Mouse (Mus musculus): ENCODE measurements at regions not wholly inside any gene's neighbourhood (a gene's known extent, or its start where the extent isn't known, plus 50 kb on each side); places are given as distances from the start of the nearest gene placed in this dataset.

- Histone ChIP-seq H3K4me3 (no peak overlapping the region), H3K4me1 (no peaks in the 10 kb centered on the region), H3K36me3 (no peaks in the 10 kb centered on the region), H3K9me3 (no peaks in the 10 kb centered on the region), H3K9ac (no peak overlapping the region), H3K27me3 (no peaks in the 10 kb centered on the region), H3K27ac (no peak overlapping the region), H3K4me2 (no peak overlapping the region)
- WGBS, result 82% methylated on average over 3 of the region's 3 CpGs
- peak; percentile 20; the same call in 1 of the 2 replicates for ATAC-seq (ENCODE audit: insufficient number of reproducible peaks, insufficient read depth, low FRiP score, low TSS enrichment, low read depth)
These were observed 61.3 kb upstream of the Gm3839 start for GRCm38 (mm10) chr14:11417857-11418256.

- Histone ChIP-seq H3K4me2 (no peak overlapping the region), H3K4me1 (no peaks in the 10 kb centered on the region), H3K27ac (no peak overlapping the region), H3K27me3 (no peaks in the 10 kb centered on the region), H3K4me3 (no peak overlapping the region), H3K9me3 (0 out of 2 replicates have a peak, but pooled peaks cover 5% of the 10 kb centered on the region), H3K9ac (no peak overlapping the region), H3K36me3 (no peaks in the 10 kb centered on the region)
- 60% methylated on average over 1 of the region's 1 CpGs for WGBS
- no peak for ATAC-seq (ENCODE audit: insufficient number of reproducible peaks, insufficient read depth, low FRiP score, low TSS enrichment, low read depth)
These were observed 65.8 kb upstream of the Gm3839 start for GRCm38 (mm10) chr14:11422306-11422705.

GRCm38 (mm10) chr14:11428256-11429240 lies 72.0 kb upstream of the Gm3839 start:
- H3K4me2 ChIP-seq, result no peak overlapping the region
- no peaks in the 10 kb centered on the region for H3K36me3 ChIP-seq
- H3K4me3 ChIP-seq, result no peak overlapping the region
- 81% methylated on average over 16 of the region's 16 CpGs for WGBS
- 0 out of 2 replicates have a peak, but pooled peaks cover 5% of the 10 kb centered on the region for H3K9me3 ChIP-seq
- H3K4me1 ChIP-seq, result no peaks in the 10 kb centered on the region
- no peak overlapping the region for H3K27ac ChIP-seq
- no peaks in the 10 kb centered on the region for H3K27me3 ChIP-seq
- no peak overlapping the region for H3K9ac ChIP-seq
- ATAC-seq (ENCODE audit: insufficient number of reproducible peaks, insufficient read depth, low FRiP score, low TSS enrichment, low read depth), result no peak

GRCm38 (mm10) chr14:11435166-11435784 lies 78.7 kb upstream of the Gm3839 start:
- peaks cover 17% of the 10 kb centered on the region for H3K4me1 ChIP-seq
- H3K9me3 ChIP-seq, result no peaks in the 10 kb centered on the region
- H3K4me3 ChIP-seq, result no peak overlapping the region
- H3K4me2 ChIP-seq, result no peak overlapping the region
- ATAC-seq (ENCODE audit: insufficient number of reproducible peaks, insufficient read depth, low FRiP score, low TSS enrichment, low read depth), result no peak
- H3K36me3 ChIP-seq, result no peaks in the 10 kb centered on the region
- 45% methylated on average over 7 of the region's 7 CpGs for WGBS
- H3K9ac ChIP-seq, result no peak overlapping the region
- no peak overlapping the region for H3K27ac ChIP-seq
- no peaks in the 10 kb centered on the region for H3K27me3 ChIP-seq

- WGBS, result 76% methylated on average over 2 of the region's 2 CpGs
- Histone ChIP-seq H3K4me1 (peaks cover 17% of the 10 kb centered on the region), H3K9ac (no peak overlapping the region), H3K27me3 (no peaks in the 10 kb centered on the region), H3K4me2 (no peak overlapping the region), H3K27ac (no peak overlapping the region), H3K36me3 (no peaks in the 10 kb centered on the region), H3K9me3 (no peaks in the 10 kb centered on the region), H3K4me3 (no peak overlapping the region)
- no peak for ATAC-seq (ENCODE audit: insufficient number of reproducible peaks, insufficient read depth, low FRiP score, low TSS enrichment, low read depth)
These were observed 82.1 kb upstream of the Gm3839 start for GRCm38 (mm10) chr14:11438611-11439010.

GRCm38 (mm10) chr14:11440176-11440575 lies 83.7 kb upstream of the Gm3839 start:
- Histone ChIP-seq H3K27ac (no peak overlapping the region), H3K27me3 (no peaks in the 10 kb centered on the region), H3K4me3 (no peak overlapping the region), H3K36me3 (no peaks in the 10 kb centered on the region), H3K9ac (no peak overlapping the region), H3K4me1 (peaks cover 7% of the 10 kb centered on the region), H3K9me3 (no peaks in the 10 kb centered on the region), H3K4me2 (no peak overlapping the region)
- 53% methylated on average over 2 of the region's 2 CpGs for WGBS
- ATAC-seq (ENCODE audit: insufficient number of reproducible peaks, insufficient read depth, low FRiP score, low TSS enrichment, low read depth), result no peak

GRCm38 (mm10) chr14:11449958-11450357 lies 93.4 kb upstream of the Gm3839 start:
- H3K4me3 ChIP-seq, result no peak overlapping the region
- no peak overlapping the region for H3K27ac ChIP-seq
- H3K36me3 ChIP-seq, result no peaks in the 10 kb centered on the region
- 0 out of 2 replicates have a peak, but pooled peaks cover 6% of the 10 kb centered on the region for H3K9me3 ChIP-seq
- H3K4me1 ChIP-seq, result no peaks in the 10 kb centered on the region
- H3K9ac ChIP-seq, result no peak overlapping the region
- H3K4me2 ChIP-seq, result no peak overlapping the region
- H3K27me3 ChIP-seq, result no peaks in the 10 kb centered on the region
- WGBS, result 82% methylated on average over 2 of the region's 2 CpGs
- no peak for ATAC-seq (ENCODE audit: insufficient number of reproducible peaks, insufficient read depth, low FRiP score, low TSS enrichment, low read depth)

GRCm38 (mm10) chr14:11477731-11478130 lies 75.6 kb upstream of the Ptprg start:
- ATAC-seq (ENCODE audit: insufficient number of reproducible peaks, insufficient read depth, low FRiP score, low TSS enrichment, low read depth), result no peak
- H3K36me3 ChIP-seq, result no peaks in the 10 kb centered on the region
- no peaks in the 10 kb centered on the region for H3K4me1 ChIP-seq
- 92% methylated on average over 3 of the region's 3 CpGs for WGBS
- no peak overlapping the region for H3K4me3 ChIP-seq
- no peaks in the 10 kb centered on the region for H3K27me3 ChIP-seq
- H3K9me3 ChIP-seq, result no peaks in the 10 kb centered on the region
- H3K9ac ChIP-seq, result no peak overlapping the region
- no peak overlapping the region for H3K4me2 ChIP-seq
- H3K27ac ChIP-seq, result no peak overlapping the region

- Histone ChIP-seq H3K27me3 (no peaks in the 10 kb centered on the region), H3K4me2 (no peak overlapping the region), H3K27ac (no peak overlapping the region), H3K4me1 (no peaks in the 10 kb centered on the region), H3K9ac (no peak overlapping the region), H3K4me3 (no peak overlapping the region), H3K9me3 (no peaks in the 10 kb centered on the region), H3K36me3 (no peaks in the 10 kb centered on the region)
- no peak for ATAC-seq (ENCODE audit: insufficient number of reproducible peaks, insufficient read depth, low FRiP score, low TSS enrichment, low read depth)
- 35% methylated on average over 4 of the region's 4 CpGs for WGBS
These were observed 71.2 kb upstream of the Ptprg start for GRCm38 (mm10) chr14:11482151-11482550.

GRCm38 (mm10) chr14:11486287-11486686 lies 67.0 kb upstream of the Ptprg start:
- H3K4me2 ChIP-seq, result no peak overlapping the region
- H3K27me3 ChIP-seq, result no peaks in the 10 kb centered on the region
- H3K9me3 ChIP-seq, result no peaks in the 10 kb centered on the region
- ATAC-seq (ENCODE audit: insufficient number of reproducible peaks, insufficient read depth, low FRiP score, low TSS enrichment, low read depth), result no peak
- no peak overlapping the region for H3K27ac ChIP-seq
- no peak overlapping the region for H3K4me3 ChIP-seq
- H3K36me3 ChIP-seq, result no peaks in the 10 kb centered on the region
- 67% methylated on average over 3 of the region's 3 CpGs for WGBS
- no peak overlapping the region for H3K9ac ChIP-seq
- H3K4me1 ChIP-seq, result no peaks in the 10 kb centered on the region

- no peak overlapping the region for H3K4me2 ChIP-seq
- no peaks in the 10 kb centered on the region for H3K27me3 ChIP-seq
- H3K4me1 ChIP-seq, result peaks cover 10% of the 10 kb centered on the region
- no peak overlapping the region for H3K9ac ChIP-seq
- no peak overlapping the region for H3K27ac ChIP-seq
- H3K9me3 ChIP-seq, result no peaks in the 10 kb centered on the region
- no peak for ATAC-seq (ENCODE audit: insufficient number of reproducible peaks, insufficient read depth, low FRiP score, low TSS enrichment, low read depth)
- WGBS, result 75% methylated on average over 7 of the region's 7 CpGs
- H3K4me3 ChIP-seq, result no peak overlapping the region
- H3K36me3 ChIP-seq, result no peaks in the 10 kb centered on the region
These were observed 51.6 kb upstream of the Ptprg start for GRCm38 (mm10) chr14:11501744-11502143.

- Histone ChIP-seq H3K27me3 (no peaks in the 10 kb centered on the region), H3K36me3 (no peaks in the 10 kb centered on the region), H3K9ac (no peak overlapping the region), H3K4me1 (peaks cover 10% of the 10 kb centered on the region), H3K4me2 (no peak overlapping the region), H3K4me3 (no peak overlapping the region), H3K9me3 (no peaks in the 10 kb centered on the region), H3K27ac (no peak overlapping the region)
- ATAC-seq (ENCODE audit: insufficient number of reproducible peaks, insufficient read depth, low FRiP score, low TSS enrichment, low read depth), result no peak
These were observed 50.2 kb upstream of the Ptprg start for GRCm38 (mm10) chr14:11503156-11503555.
